Mouse (Mus musculus) embryonic fibroblast, embryonic 13.5 days (primary cell): ENCODE data around the gene Il2rb.

Experiments
- CTCF ChIP-seq: IDR thresholded peaks from 2 replicates; pipeline ENCODE4 v1.5.1; 2011; ENCODE audit warnings: mild to moderate bottlenecking, control low read depth, low read length, moderate library complexity, borderline replicate concordance; ENCODE audit not compliant: insufficient read depth
- POLR2A ChIP-seq: IDR thresholded peaks from 2 replicates; pipeline ENCODE4 v1.6.1; 2011; ENCODE audit warnings: low read depth, mild to moderate bottlenecking, control low read depth, low read length, moderate library complexity

DNA sequence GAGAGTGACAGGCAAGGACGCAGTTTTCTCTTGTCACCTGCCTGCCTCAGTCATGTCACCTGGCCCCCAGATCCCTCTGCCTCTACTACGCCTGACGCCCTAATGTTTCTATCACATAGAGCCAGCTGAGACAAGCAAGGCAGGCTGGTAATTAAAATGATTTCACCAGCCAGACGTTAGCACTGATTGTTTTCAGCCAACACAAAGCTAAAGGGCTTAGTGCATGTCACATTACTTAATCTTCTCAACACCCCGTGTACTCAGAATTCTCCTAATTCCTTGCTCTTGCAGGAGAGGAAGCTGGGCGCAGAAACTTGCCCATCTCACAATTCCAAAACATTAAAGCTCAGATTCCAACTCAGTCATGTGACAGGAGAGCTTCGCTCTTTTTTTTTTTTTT lies 13.4 kb upstream of the Il2rb start:
- TF ChIP-seq CTCF (no peak), POLR2A (no peak)
